Mouse (Mus musculus) CH12.LX (cell line): ENCODE data around the gene Fermt2. TPM values are rescaled to one million over a fixed set of nuclear protein-coding genes. Genes with fewer than 3 reads are reported as not detected.
A peak's percentile ranks its signal among the peaks of the same experiment; 100 is the strongest.
"Not testable (repeated sequence)": the region's sequence is repeated elsewhere in the genome, so short reads cannot be mapped to it uniquely, and the experiment has no call there.

Experiments
- DNase-seq: peaks from one replicate; pipeline ENCODE4 v3.0.0-alpha.2; 2013; ENCODE audit errors: extremely low read depth
- H3K27ac ChIP-seq: 2 replicates; pipeline ENCODE4 v1.5.1; 2012; ENCODE audit warnings: low read depth, mild to moderate bottlenecking, control low read depth, moderate library complexity; ENCODE audit not compliant: insufficient read depth
- H3K27me3 ChIP-seq: replicated peaks from 2 replicates; pipeline ENCODE3; 2012; ENCODE audit warnings: inconsistent platforms
- H3K36me3 ChIP-seq, 2 experiments: replicated peaks in 1 of 2; 2 replicates each; pipeline versions ENCODE3 to v1.6.1; 2012; ENCODE audit warnings: inconsistent platforms in 1 of 2, low read length in 1 of 2, mild to moderate bottlenecking in 1 of 2, mixed read lengths in 1 of 2, moderate library complexity in 1 of 2; ENCODE audit not compliant: control insufficient read depth in 1 of 2, insufficient read depth in 1 of 2
- H3K4me1 ChIP-seq, 2 experiments: 2 replicates each; pipeline ENCODE4 v1.6.1; 2012; ENCODE audit warnings: inconsistent platforms in 1 of 2, moderate library complexity in 1 of 2; ENCODE audit not compliant: insufficient read depth in 2 of 2, control insufficient read depth in 1 of 2
- H3K4me2 ChIP-seq: 2 replicates; pipeline ENCODE4 v1.6.1; 2012; ENCODE audit warnings: low read depth, mild to moderate bottlenecking, control low read depth; ENCODE audit not compliant: poor library complexity, insufficient read depth, severe bottlenecking
- H3K4me3 ChIP-seq, 3 experiments: fragments of 150-350 bp in 1 of 3; sonication (generic) in 1 of 3; replicated peaks in 1 of 3; 2 replicates each; pipeline versions ENCODE3 to v1.5.1; 2011 to 2012; ENCODE audit warnings: low read depth in 2 of 3, low read length in 2 of 3, mild to moderate bottlenecking in 2 of 3, moderate library complexity in 2 of 3, control low read depth in 1 of 3, improper control_type of control experiment in 1 of 3, inconsistent platforms in 1 of 3, mixed read lengths in 1 of 3; ENCODE audit not compliant: poor library complexity in 1 of 3
- H3K79me2 ChIP-seq: replicated peaks from 2 replicates; pipeline ENCODE4 v1.6.1; 2012; ENCODE audit warnings: mild to moderate bottlenecking, moderate library complexity; ENCODE audit not compliant: control insufficient read depth, poor library complexity, insufficient read depth, severe bottlenecking; ENCODE audit errors: extremely low read depth
- H3K9ac ChIP-seq: 2 replicates; pipeline ENCODE4 v1.6.1; 2012; ENCODE audit warnings: low read depth, mild to moderate bottlenecking, control low read depth, moderate library complexity; ENCODE audit not compliant: insufficient read depth
- H3K9me3 ChIP-seq: replicated peaks from 2 replicates; pipeline ENCODE3; 2012; ENCODE audit warnings: low read length, inconsistent platforms, mixed read lengths
- CHD1 ChIP-seq: IDR thresholded peaks from 2 replicates; pipeline ENCODE4 v1.6.1; 2012; ENCODE audit warnings: low read depth, low read length, improper control_type of control experiment, inconsistent platforms
- CHD2 ChIP-seq: IDR thresholded peaks from 2 replicates; pipeline ENCODE4 v1.6.1; 2011; ENCODE audit warnings: low read length, improper control_type of control experiment
- E2F4 ChIP-seq: IDR thresholded peaks from 2 replicates; pipeline ENCODE4 v1.6.1; 2011; ENCODE audit warnings: low read depth, low read length, improper control_type of control experiment; ENCODE audit not compliant: insufficient replicate concordance
- ELF1 ChIP-seq: IDR thresholded peaks from 2 replicates; pipeline ENCODE4 v1.6.1; 2014; ENCODE audit warnings: low read depth, mild to moderate bottlenecking, inconsistent platforms, low read length, improper control_type of control experiment
- ETS1 ChIP-seq: conservative IDR thresholded peaks from 2 replicates; pipeline ENCODE4 v1.6.1; 2012; ENCODE audit warnings: low read depth, mild to moderate bottlenecking, inconsistent platforms, low read length, improper control_type of control experiment, moderate library complexity
- HCFC1 ChIP-seq: IDR thresholded peaks from 2 replicates; pipeline ENCODE4 v1.6.1; 2012; ENCODE audit warnings: low read depth, mild to moderate bottlenecking, inconsistent platforms, low read length, improper control_type of control experiment
- IRF4 ChIP-seq: IDR thresholded peaks from 2 replicates; pipeline ENCODE4 v1.6.1; 2014; ENCODE audit warnings: low read depth, mild to moderate bottlenecking, inconsistent platforms, low read length, improper control_type of control experiment
- JUN ChIP-seq: IDR thresholded peaks from 2 replicates; pipeline ENCODE4 v1.6.1; 2011; ENCODE audit warnings: low read depth, mild to moderate bottlenecking, low read length, improper control_type of control experiment, moderate library complexity; ENCODE audit not compliant: insufficient read depth
- JUND ChIP-seq: conservative IDR thresholded peaks from 2 replicates; pipeline ENCODE4 v1.6.1; 2011; ENCODE audit warnings: low read depth, low read length, improper control_type of control experiment
- KAT2A ChIP-seq: IDR thresholded peaks from 2 replicates; pipeline ENCODE4 v1.6.1; 2012; ENCODE audit warnings: low read length, improper control_type of control experiment, inconsistent platforms; ENCODE audit not compliant: insufficient replicate concordance
- MAFK ChIP-seq: IDR thresholded peaks from 2 replicates; pipeline ENCODE4 v1.6.1; 2011; ENCODE audit warnings: low read length, improper control_type of control experiment; ENCODE audit not compliant: insufficient replicate concordance
- MAX ChIP-seq: IDR thresholded peaks from 2 replicates; pipeline ENCODE4 v1.6.1; 2011; ENCODE audit warnings: low read length, improper control_type of control experiment
- MAZ ChIP-seq: IDR thresholded peaks from 2 replicates; pipeline ENCODE4 v1.6.1; 2012; ENCODE audit warnings: low read depth, mild to moderate bottlenecking, inconsistent platforms, low read length, improper control_type of control experiment, moderate library complexity
- NRF1 ChIP-seq: IDR thresholded peaks from 2 replicates; pipeline ENCODE4 v1.6.1; 2014; ENCODE audit warnings: low read depth, mild to moderate bottlenecking, inconsistent platforms, low read length, improper control_type of control experiment, moderate library complexity
- POLR2A ChIP-seq: IDR thresholded peaks from 2 replicates; pipeline ENCODE4 v1.6.1; 2011; ENCODE audit warnings: low read depth, mild to moderate bottlenecking, improper control_type of control experiment, low read length
- POLR2AphosphoS2 ChIP-seq: IDR thresholded peaks from 2 replicates; pipeline ENCODE4 v1.6.1; 2011; ENCODE audit warnings: low read depth, low read length, improper control_type of control experiment
- SIN3A ChIP-seq: IDR thresholded peaks from 2 replicates; pipeline ENCODE4 v1.6.1; 2012; ENCODE audit warnings: low read length, improper control_type of control experiment, inconsistent platforms
- TBP ChIP-seq: conservative IDR thresholded peaks from 2 replicates; pipeline ENCODE4 v1.6.1; 2011; ENCODE audit warnings: low read depth, low read length, improper control_type of control experiment
- UBTF ChIP-seq: IDR thresholded peaks from 2 replicates; pipeline ENCODE4 v1.6.1; 2012; ENCODE audit warnings: low read depth, mild to moderate bottlenecking, inconsistent platforms, low read length, improper control_type of control experiment, moderate library complexity
- ZC3H11A ChIP-seq: IDR thresholded peaks from 2 replicates; pipeline ENCODE4 v1.6.1; 2012; ENCODE audit warnings: low read depth, mild to moderate bottlenecking, inconsistent platforms, low read length, improper control_type of control experiment
- ZKSCAN1 ChIP-seq: IDR thresholded peaks from 2 replicates; pipeline ENCODE4 v1.6.1; 2012; ENCODE audit warnings: low read depth, inconsistent platforms, low read length, improper control_type of control experiment, borderline replicate concordance
- dilution Hi-C: fragments of 300-500 bp; cut with MboI; formaldehyde crosslinking; loops from 2 replicates; pipeline ENCODE4 v1.14.3; 2020; ENCODE audit warnings: low sequenced_read_pairs; ENCODE audit not compliant: extremely low pct_unique_long_range_greater_than_20kb, extremely low pct_ligation_motif_present
- in situ Hi-C: fragments of 300-500 bp; cut with MboI; formaldehyde crosslinking; loops from 3 replicates; pipeline ENCODE4 v1.14.3; 2019; ENCODE audit warnings: low sequenced_read_pairs, low pct_ligation_motif_present, low pct_unique_long_range_greater_than_20kb, mixed read lengths
- polyA plus RNA-seq: library from polyadenylated mRNA; unstranded; fragments of >175 nt; gene quantifications from 2 replicates; pipeline ENCODE4 v1.2.1, GENCODE M21; 2012; ENCODE audit warnings: low read depth; ENCODE audit not compliant: insufficient read length
- total RNA-seq, 2 experiments: library from RNA; depleted of rRNA; stranded (reverse); fragments of 300-350 nt in 1 of 2; fragments of >200 nt in 1 of 2; gene quantifications; 2 replicates each; pipeline ENCODE4 v1.2.3; 2012 to 2014

Gene Fermt2
- total and polyA plus RNA-seq, 3 experiments = 0.41 TPM; not detected in 2

DNA sequence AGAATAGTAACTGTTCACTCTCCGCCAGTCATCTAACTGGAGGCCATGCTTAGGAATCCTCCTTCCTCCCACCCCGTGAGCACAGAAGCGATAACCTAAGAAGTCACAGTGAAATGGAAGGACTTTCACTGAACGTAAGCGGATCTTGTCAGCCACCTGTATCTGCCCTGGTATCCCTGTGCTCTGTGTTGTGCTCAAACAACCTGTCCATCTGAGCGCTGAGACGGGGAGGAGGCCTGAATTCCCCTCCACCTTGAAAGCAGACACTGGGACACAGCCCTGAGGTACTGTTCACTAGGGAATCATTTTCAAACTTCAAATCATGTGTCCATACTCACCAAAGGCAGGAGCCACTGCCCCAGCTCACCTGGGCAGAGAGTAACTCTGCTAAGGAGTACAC, 52.9 kb downstream of the Fermt2 start:
- Histone ChIP-seq H3K27me3 (no peaks in the 10 kb centered on the region), H3K36me3 (no peaks in the 10 kb centered on the region), H3K79me2 (no peaks in the 10 kb centered on the region), H3K27ac (no peak overlapping the region), H3K9ac (no peak overlapping the region), H3K4me2 (no peak overlapping the region), H3K4me1 (no peaks in the 10 kb centered on the region), H3K9me3 (no peaks in the 10 kb centered on the region), H3K4me3 (no peak overlapping the region)
- TF ChIP-seq SIN3A (no peak), MAX (no peak)
- in situ Hi-C loops (no loop called here), dilution Hi-C loops (no loop called here)
- DNase-seq = no peak

- TF ChIP-seq IRF4 (no peak), JUND (no peak), ELF1 (no peak), MAFK (no peak), TBP (no peak), JUN (no peak)
- TF ChIP-seq, all 38 proteins: peak for 0
- dilution Hi-C loops (no loop called here), in situ Hi-C loops (no loop called here)
- Histone ChIP-seq H3K9ac (no peak overlapping the region), H3K4me3 (no peak overlapping the region), H3K9me3 (peaks cover 3% of the 10 kb centered on the region), H3K36me3 (no peaks in the 10 kb centered on the region), H3K27ac (no peak overlapping the region), H3K4me1 (no peaks in the 10 kb centered on the region), H3K79me2 (no peaks in the 10 kb centered on the region), H3K4me2 (no peak overlapping the region), H3K27me3 (no peaks in the 10 kb centered on the region)
- DNase-seq = no peak
Observed at GRCm38 (mm10) chr14:45472536-45472935, 57.4 kb downstream of the Fermt2 start.

GRCm38 (mm10) chr14:45469446-45469845, 60.5 kb downstream of the Fermt2 start:
- Histone ChIP-seq H3K4me3 (no peak overlapping the region), H3K9ac (no peak overlapping the region), H3K27ac (no peak overlapping the region), H3K36me3 (no peaks in the 10 kb centered on the region), H3K9me3 (peaks cover 3% of the 10 kb centered on the region), H3K27me3 (no peaks in the 10 kb centered on the region), H3K79me2 (no peaks in the 10 kb centered on the region), H3K4me2 (no peak overlapping the region), H3K4me1 (no peaks in the 10 kb centered on the region)
- dilution Hi-C loops (no loop called here), in situ Hi-C loops (no loop called here)
- TF ChIP-seq TBP (no peak), E2F4 (no peak), ZC3H11A (no peak), ETS1 (no peak), NRF1 (no peak), SIN3A (no peak), JUND (no peak), MAZ (no peak), POLR2AphosphoS2 (no peak), ELF1 (no peak), ZKSCAN1 (no peak), JUN (no peak), POLR2A (no peak), UBTF (no peak), KAT2A (no peak), MAFK (no peak), CHD1 (no peak), HCFC1 (no peak), CHD2 (no peak)
- peak; percentile 6 for DNase-seq

DNA sequence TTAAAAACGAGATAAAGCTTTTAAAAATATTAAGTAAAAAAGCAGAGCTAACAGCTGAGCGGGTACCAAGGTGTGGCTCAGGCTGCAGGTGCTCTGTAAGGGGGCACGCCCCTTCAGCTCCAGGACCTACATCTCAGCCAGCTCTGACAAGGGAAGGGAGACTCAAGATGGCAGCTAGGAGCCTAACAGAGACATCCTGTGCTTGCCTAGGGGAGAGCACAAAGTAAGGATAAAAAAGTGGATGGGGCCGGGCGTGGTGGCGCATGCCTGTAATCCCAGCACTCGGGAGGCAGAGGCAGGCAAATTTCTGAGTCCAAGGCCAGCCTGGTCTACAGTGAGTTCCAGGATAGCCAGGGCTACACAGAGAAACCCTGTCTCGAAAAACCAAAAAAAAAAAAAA, 63.5 kb downstream of the Fermt2 start:
- DNase-seq, dilution Hi-C loops, in situ Hi-C loops: not testable (repeated sequence)

More for the DNA sequence above, 63.5 kb downstream of the Fermt2 start:
- not testable (repeated sequence) for H3K27ac ChIP-seq, H3K79me2 ChIP-seq, H3K9ac ChIP-seq, H3K27me3 ChIP-seq, H3K9me3 ChIP-seq, H3K36me3 ChIP-seq, H3K4me3 ChIP-seq, H3K4me2 ChIP-seq, H3K4me1 ChIP-seq
